Mouse (Mus musculus) retina, postnatal 1 day (tissue): ENCODE data around the gene Aldh1a3.

Source experiments
- DNase-seq: peaks from one replicate; pipeline ENCODE4 v3.0.0-alpha.2; 2012

The Aldh1a3 gene

GRCm38 (mm10) chr7:66427437-66428161, at the start of gene Aldh1a3:
Gene Aldh1a3, minus strand, starts transcription at chr7:66427517.
- peak; percentile 87 for DNase-seq

GRCm38 (mm10) chr7:66476289-66476688, 49.0 kb upstream of the Aldh1a3 start:
- no peak for DNase-seq

GRCm38 (mm10) chr7:66471641-66472216, 44.4 kb upstream of the Aldh1a3 start:
- DNase-seq, result peak; percentile 40

GRCm38 (mm10) chr7:66466641-66467040, 39.3 kb upstream of the Aldh1a3 start:
- no peak for DNase-seq

GRCm38 (mm10) chr7:66465241-66465640, 37.9 kb upstream of the Aldh1a3 start:
- DNase-seq, result no peak

GRCm38 (mm10) chr7:66463081-66463480, 35.8 kb upstream of the Aldh1a3 start:
- DNase-seq, result no peak

- peak; percentile 33 for DNase-seq
Measured at GRCm38 (mm10) chr7:66451622-66452295, 24.4 kb upstream of the Aldh1a3 start.

- DNase-seq, result peak; percentile 83
Measured at GRCm38 (mm10) chr7:66449971-66450752, 22.8 kb upstream of the Aldh1a3 start.

GRCm38 (mm10) chr7:66448786-66449540, 21.6 kb upstream of the Aldh1a3 start:
- DNase-seq, result no peak

- no peak for DNase-seq
Measured at GRCm38 (mm10) chr7:66448304-66448703, 21.0 kb upstream of the Aldh1a3 start.

- no peak for DNase-seq
Measured at GRCm38 (mm10) chr7:66446860-66447259, 19.5 kb upstream of the Aldh1a3 start.

GRCm38 (mm10) chr7:66445117-66445905, 18.0 kb upstream of the Aldh1a3 start:
- DNase-seq, result peak; percentile 95

- no peak for DNase-seq
Measured at GRCm38 (mm10) chr7:66444706-66445105, 17.4 kb upstream of the Aldh1a3 start.

GRCm38 (mm10) chr7:66442501-66443369, 15.4 kb upstream of the Aldh1a3 start:
- no peak for DNase-seq

- peak; percentile 63 for DNase-seq
Measured at GRCm38 (mm10) chr7:66438787-66439669, 11.7 kb upstream of the Aldh1a3 start.

GRCm38 (mm10) chr7:66434453-66434935, 7.2 kb upstream of the Aldh1a3 start:
- DNase-seq, result peak; percentile 85

GRCm38 (mm10) chr7:66427053-66427436, 272 bp downstream of the Aldh1a3 start:
- no peak for DNase-seq

- DNase-seq, result no peak
Measured at GRCm38 (mm10) chr7:66421903-66422302, 5.4 kb downstream of the Aldh1a3 start.

GRCm38 (mm10) chr7:66418981-66419380, 8.3 kb downstream of the Aldh1a3 start:
- DNase-seq, result no peak
